Mouse (Mus musculus): ENCODE measurements around the gene Yy1. TPM values are rescaled to one million over a fixed set of nuclear protein-coding genes. Genes with fewer than 3 reads are reported as not detected.
A peak's percentile ranks its signal among the peaks of the same experiment; 100 is the strongest.

Gene Yy1
- polyA plus RNA-seq, 1 experiment, result 15.2 TPM

DNA sequence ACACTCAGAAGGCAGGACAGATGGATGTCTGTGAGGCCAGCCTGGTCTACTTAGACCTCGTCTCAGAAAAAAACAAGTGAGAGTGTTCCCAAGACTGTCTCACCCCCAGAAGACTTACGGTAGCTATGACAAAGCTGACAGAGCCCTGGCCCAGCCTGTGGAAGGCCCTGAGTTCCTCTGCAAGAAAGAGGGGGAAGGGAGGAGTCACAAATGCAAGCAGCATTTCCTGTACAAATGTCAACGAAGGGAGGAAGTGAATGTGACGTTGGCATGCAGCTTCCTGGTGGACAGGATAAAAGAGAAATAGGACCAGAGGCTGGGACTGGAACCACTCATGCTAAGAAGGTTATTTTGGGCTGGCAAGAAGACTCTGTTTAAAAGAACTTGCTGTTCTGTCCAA is 31.6 kb upstream of the Yy1 start:
- WGBS, result 9% methylated on average over 4 of the region's 4 CpGs
- Histone ChIP-seq H3K4me3 (ENCODE audit: extremely low read depth, insufficient read depth, insufficient read length) (no peak overlapping the region; the same call in none of the 2 replicates), H3K27me3 (ENCODE audit: control insufficient read depth, insufficient read depth, low read length) (no peaks in the 10 kb centered on the region), H3K36me3 (ENCODE audit: control insufficient read depth, insufficient read depth, low read length) (no peaks in the 10 kb centered on the region), H3K4me1 (ENCODE audit: control insufficient read depth, insufficient read depth, insufficient read length) (peaks cover 31% of the 10 kb centered on the region; the same call in 1 of the 2 replicates), H3K27ac (ENCODE audit: insufficient read depth, low read length) (peak overlapping the region; percentile 76)
- peak; percentile 58 to 65 for DNase-seq (ENCODE audit: low read depth in 1 of 2, low spot score in 2 of 2)
- no peak; the same call in 1 of the 2 replicates for TF ChIP-seq POLR2A (IDR thresholded peaks at IDR 0.05; ENCODE audit: low read depth, low read length)
- TF ChIP-seq CTCF (IDR thresholded peaks at IDR 0.05; ENCODE audit: extremely low read depth, insufficient read depth, insufficient read length, insufficient replicate concordance), result no peak

- 81% methylated on average over 4 of the region's 4 CpGs for WGBS
- Histone ChIP-seq H3K27me3 (ENCODE audit: control insufficient read depth, insufficient read depth, low read length) (no peaks in the 10 kb centered on the region), H3K4me1 (ENCODE audit: control insufficient read depth, insufficient read depth, insufficient read length) (peaks cover 34% of the 10 kb centered on the region; the same call in 1 of the 2 replicates), H3K36me3 (ENCODE audit: control insufficient read depth, insufficient read depth, low read length) (no peaks in the 10 kb centered on the region), H3K27ac (ENCODE audit: insufficient read depth, low read length) (peak overlapping the region; percentile 76), H3K4me3 (ENCODE audit: extremely low read depth, insufficient read depth, insufficient read length) (no peak overlapping the region)
- TF ChIP-seq CTCF (IDR thresholded peaks at IDR 0.05; ENCODE audit: extremely low read depth, insufficient read depth, insufficient read length, insufficient replicate concordance) (no peak), POLR2A (IDR thresholded peaks at IDR 0.05; ENCODE audit: low read depth, low read length) (no peak)
- DNase-seq (ENCODE audit: low read depth in 1 of 2, low spot score in 2 of 2), result no peak
Observed at GRCm38 (mm10) chr12:108761665-108762064, 31.1 kb upstream of the Yy1 start.

DNA sequence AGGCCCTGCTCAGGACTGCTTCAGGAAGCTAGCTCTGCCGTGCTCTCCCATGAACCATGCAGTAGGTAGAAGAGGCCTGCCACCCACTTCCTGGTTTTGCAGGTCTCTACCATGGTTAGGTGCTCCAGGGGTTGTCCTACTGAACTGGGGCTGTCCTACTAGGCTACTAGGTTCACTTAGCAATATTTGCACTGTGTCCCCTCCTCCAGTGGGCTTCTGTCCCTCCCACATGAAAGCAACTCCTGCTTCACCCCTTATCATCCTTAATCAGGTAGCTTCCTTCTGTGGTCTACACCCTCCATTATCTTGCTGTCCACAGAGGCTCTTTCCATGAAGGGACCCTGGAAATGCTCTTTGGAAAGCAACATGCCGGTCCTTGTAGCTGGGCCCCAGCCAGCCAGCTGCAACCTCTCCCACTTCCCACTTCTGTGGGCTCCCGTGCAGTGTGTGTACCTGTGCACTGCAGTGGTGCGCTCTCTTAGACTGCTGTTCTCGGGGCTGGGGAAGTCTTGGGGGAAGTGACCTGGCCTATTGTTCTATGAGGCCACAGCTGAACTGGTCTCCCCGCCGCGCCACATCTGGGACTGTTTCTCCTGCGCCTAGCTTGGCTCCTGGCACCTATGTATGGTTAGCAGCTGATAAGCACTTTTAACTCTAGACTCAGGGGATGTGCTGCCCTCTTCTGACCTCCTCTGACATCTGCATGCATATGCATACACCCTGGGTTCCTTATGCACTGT is 29.5 kb upstream of the Yy1 start:
- no peaks in the 10 kb centered on the region for H3K27me3 ChIP-seq (ENCODE audit: control insufficient read depth, insufficient read depth, low read length)
- no peaks in the 10 kb centered on the region for H3K36me3 ChIP-seq (ENCODE audit: control insufficient read depth, insufficient read depth, low read length)
- H3K4me1 ChIP-seq (ENCODE audit: control insufficient read depth, insufficient read depth, insufficient read length), result peaks cover 37% of the 10 kb centered on the region
- 15% methylated on average over 9 of the region's 9 CpGs for WGBS
- TF ChIP-seq POLR2A (IDR thresholded peaks at IDR 0.05; ENCODE audit: low read depth, low read length), result no peak
- TF ChIP-seq CTCF (IDR thresholded peaks at IDR 0.05; ENCODE audit: extremely low read depth, insufficient read depth, insufficient read length, insufficient replicate concordance), result peak; percentile 35; the same call in 1 of the 2 replicates
- H3K4me3 ChIP-seq (ENCODE audit: extremely low read depth, insufficient read depth, insufficient read length), result peak overlapping the region; percentile 23; the same call in 1 of the 2 replicates
- H3K27ac ChIP-seq (ENCODE audit: insufficient read depth, low read length), result peak overlapping the region; percentile 72
- peak; percentile 52 to 61 for DNase-seq (ENCODE audit: low read depth in 1 of 2, low spot score in 2 of 2)

GRCm38 (mm10) chr12:108764917-108765678 is 27.7 kb upstream of the Yy1 start:
- DNase-seq (ENCODE audit: low read depth in 1 of 2, low spot score in 2 of 2), result no peak
- WGBS, result 11% methylated on average over 22 of the region's 22 CpGs

DNA sequence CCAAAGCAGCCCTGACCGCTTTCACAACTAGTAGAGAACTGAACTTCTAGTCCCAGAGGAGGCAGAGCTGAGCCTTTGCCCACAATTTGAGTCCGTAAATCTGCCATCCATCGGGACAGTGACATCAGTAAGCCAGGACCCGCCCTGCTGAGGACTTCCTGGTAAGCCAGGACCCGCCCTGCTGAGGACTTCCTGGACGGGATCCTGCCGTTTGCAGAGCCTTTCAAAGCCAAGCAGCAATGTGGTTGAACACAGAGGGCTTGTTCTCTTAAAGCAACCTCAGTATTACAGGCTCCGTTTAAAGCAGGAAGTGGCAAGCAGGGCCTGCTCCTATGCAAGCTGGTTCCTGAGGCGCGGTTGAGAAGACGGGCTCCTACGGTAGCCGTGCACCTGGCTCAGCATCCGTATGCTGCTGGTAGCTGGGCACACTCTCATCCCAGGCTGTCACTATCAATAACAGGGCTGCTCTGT is 27.0 kb upstream of the Yy1 start:
- H3K36me3 ChIP-seq (ENCODE audit: control insufficient read depth, insufficient read depth, low read length), result no peaks in the 10 kb centered on the region
- H3K27ac ChIP-seq (ENCODE audit: insufficient read depth, low read length), result peak overlapping the region; percentile 94
- WGBS, result 3% methylated on average over 14 of the region's 14 CpGs
- peaks cover 33% of the 10 kb centered on the region for H3K4me1 ChIP-seq (ENCODE audit: control insufficient read depth, insufficient read depth, insufficient read length)
- DNase-seq (ENCODE audit: low read depth in 1 of 2, low spot score in 2 of 2), result peak; percentile 68 to 75
- TF ChIP-seq POLR2A (IDR thresholded peaks at IDR 0.05; ENCODE audit: low read depth, low read length) (peak; percentile 66), CTCF (IDR thresholded peaks at IDR 0.05; ENCODE audit: extremely low read depth, insufficient read depth, insufficient read length, insufficient replicate concordance) (no peak)
- H3K27me3 ChIP-seq (ENCODE audit: control insufficient read depth, insufficient read depth, low read length), result no peaks in the 10 kb centered on the region
- peak overlapping the region; percentile 70 for H3K4me3 ChIP-seq (ENCODE audit: extremely low read depth, insufficient read depth, insufficient read length)

More at GRCm38 (mm10) chr12:108764917-108765678, 27.7 kb upstream of the Yy1 start:
- H3K4me3 ChIP-seq (ENCODE audit: extremely low read depth, insufficient read depth, insufficient read length), result peak overlapping the region; percentile 70
- no peaks in the 10 kb centered on the region for H3K27me3 ChIP-seq (ENCODE audit: control insufficient read depth, insufficient read depth, low read length)
- peaks cover 37% of the 10 kb centered on the region for H3K4me1 ChIP-seq (ENCODE audit: control insufficient read depth, insufficient read depth, insufficient read length)
- H3K36me3 ChIP-seq (ENCODE audit: control insufficient read depth, insufficient read depth, low read length), result no peaks in the 10 kb centered on the region
- no peak for TF ChIP-seq CTCF (IDR thresholded peaks at IDR 0.05; ENCODE audit: extremely low read depth, insufficient read depth, insufficient read length, insufficient replicate concordance)
- no peak for TF ChIP-seq POLR2A (IDR thresholded peaks at IDR 0.05; ENCODE audit: low read depth, low read length)
- H3K27ac ChIP-seq (ENCODE audit: insufficient read depth, low read length), result peak overlapping the region; percentile 94

GRCm38 (mm10) chr12:108766316-108766715 is 26.5 kb upstream of the Yy1 start:
- DNase-seq (ENCODE audit: low read depth in 1 of 2, low spot score in 2 of 2), result no peak
- H3K27ac ChIP-seq (ENCODE audit: insufficient read depth, low read length), result peak overlapping the region; percentile 94
- no peak for TF ChIP-seq CTCF (IDR thresholded peaks at IDR 0.05; ENCODE audit: extremely low read depth, insufficient read depth, insufficient read length, insufficient replicate concordance)
- no peak for TF ChIP-seq POLR2A (IDR thresholded peaks at IDR 0.05; ENCODE audit: low read depth, low read length)
- 3% methylated on average over 10 of the region's 10 CpGs for WGBS
- H3K36me3 ChIP-seq (ENCODE audit: control insufficient read depth, insufficient read depth, low read length), result no peaks in the 10 kb centered on the region
- peaks cover 29% of the 10 kb centered on the region for H3K4me1 ChIP-seq (ENCODE audit: control insufficient read depth, insufficient read depth, insufficient read length)
- peak overlapping the region; percentile 70; the same call in 1 of the 2 replicates for H3K4me3 ChIP-seq (ENCODE audit: extremely low read depth, insufficient read depth, insufficient read length)
- no peaks in the 10 kb centered on the region for H3K27me3 ChIP-seq (ENCODE audit: control insufficient read depth, insufficient read depth, low read length)
